Mouse (Mus musculus) hindbrain, embryonic 16.5 days (tissue): ENCODE measurements at regions not wholly inside any gene's neighbourhood (a gene's known extent, or its start where the extent isn't known, plus 50 kb on each side); places are given as distances from the start of the nearest gene placed in this dataset.

Source experiments
- ATAC-seq: fragments of 200-750 bp; cut with Nextera tagmentation; 2 replicates; pipeline ENCODE4 v1.8.0; 2017; ENCODE audit warnings: moderate TSS enrichment, moderate library complexity
- H3K27ac ChIP-seq: fragments of 300-500 bp; sonication (generic); 2 replicates; pipeline ENCODE4 v1.5.1; 2014; ENCODE audit warnings: low read depth, mild to moderate bottlenecking, control low read depth, low read length, moderate library complexity
- H3K27me3 ChIP-seq: fragments of 300-500 bp; sonication (generic); replicated peaks from 2 replicates; pipeline ENCODE4 v1.6.1; 2014; ENCODE audit warnings: low read length; ENCODE audit not compliant: control insufficient read depth, insufficient read depth
- H3K36me3 ChIP-seq: fragments of 300-500 bp; sonication (generic); 2 replicates; pipeline ENCODE4 v1.6.1; 2014; ENCODE audit warnings: mild to moderate bottlenecking, low read length, moderate library complexity, mixed read lengths; ENCODE audit not compliant: control insufficient read depth, insufficient read depth
- H3K4me1 ChIP-seq: fragments of 300-500 bp; sonication (generic); 2 replicates; pipeline ENCODE4 v1.6.1; 2014; ENCODE audit warnings: low read depth, low read length; ENCODE audit not compliant: control insufficient read depth, insufficient read depth
- H3K4me2 ChIP-seq: fragments of 300-500 bp; sonication (generic); 2 replicates; pipeline ENCODE4 v1.6.1; 2014; ENCODE audit warnings: mild to moderate bottlenecking, low read length, control low read depth, moderate library complexity
- H3K4me3 ChIP-seq: fragments of 300-500 bp; sonication (generic); 2 replicates; pipeline ENCODE4 v1.5.1; 2014; ENCODE audit warnings: mild to moderate bottlenecking, low read length, control low read depth, moderate library complexity
- H3K9ac ChIP-seq: fragments of 300-500 bp; sonication (generic); 2 replicates; pipeline ENCODE4 v1.6.1; 2014; ENCODE audit warnings: low read depth, mild to moderate bottlenecking, control low read depth, low read length, moderate library complexity
- H3K9me3 ChIP-seq: fragments of 300-500 bp; sonication (generic); 2 replicates; pipeline ENCODE4 v1.6.1; 2014; ENCODE audit warnings: mild to moderate bottlenecking, low read length, moderate library complexity; ENCODE audit not compliant: control insufficient read depth
- WGBS: fragments of 180-500 bp; shearing (Covaris S2); extraction: QIAGEN DNeasy Blood & Tissue Kit; methylation state at CpG from one replicate; pipeline ENCODE4 v1.1.7; 2014; 5-methylcytosine and 5-hydroxymethylcytosine counted together

- H3K27ac ChIP-seq: no peak overlapping the region
- no peaks in the 10 kb centered on the region for H3K27me3 ChIP-seq
- H3K36me3 ChIP-seq: no peaks in the 10 kb centered on the region
- H3K9me3 ChIP-seq: no peaks in the 10 kb centered on the region
- no peak overlapping the region for H3K4me2 ChIP-seq
- H3K9ac ChIP-seq: no peak overlapping the region
- no peaks in the 10 kb centered on the region; the same call in 1 of the 2 replicates for H3K4me1 ChIP-seq
- ATAC-seq: peak; percentile 84; the same call in 1 of the 2 replicates
- no peak overlapping the region for H3K4me3 ChIP-seq
- WGBS: 57% methylated on average over 10 of the region's 10 CpGs
Observed at GRCm38 (mm10) chr1:81516575-81517210, 439.9 kb downstream of the Nyap2 start.

- Histone ChIP-seq H3K4me3 (no peak overlapping the region), H3K9me3 (no peaks in the 10 kb centered on the region), H3K27me3 (no peaks in the 10 kb centered on the region), H3K9ac (no peak overlapping the region), H3K27ac (no peak overlapping the region), H3K36me3 (no peaks in the 10 kb centered on the region), H3K4me1 (no peaks in the 10 kb centered on the region; the same call in 1 of the 2 replicates), H3K4me2 (no peak overlapping the region)
- ATAC-seq: peak; percentile 67; the same call in 1 of the 2 replicates
- 35% methylated on average over 9 of the region's 9 CpGs for WGBS
Observed at GRCm38 (mm10) chr1:81520420-81521273, 443.9 kb downstream of the Nyap2 start.

- no peak overlapping the region for H3K27ac ChIP-seq
- ATAC-seq: peak; percentile 79; the same call in 1 of the 2 replicates
- no peaks in the 10 kb centered on the region for H3K36me3 ChIP-seq
- H3K27me3 ChIP-seq: no peaks in the 10 kb centered on the region
- no peak overlapping the region for H3K9ac ChIP-seq
- no peaks in the 10 kb centered on the region; the same call in 1 of the 2 replicates for H3K4me1 ChIP-seq
- no peak overlapping the region for H3K4me3 ChIP-seq
- no peaks in the 10 kb centered on the region for H3K9me3 ChIP-seq
- H3K4me2 ChIP-seq: no peak overlapping the region
- 45% methylated on average over 3 of the region's 3 CpGs for WGBS
Observed at GRCm38 (mm10) chr1:81522929-81523328, 446.2 kb downstream of the Nyap2 start.

GRCm38 (mm10) chr1:81525821-81526220 is 449.1 kb downstream of the Nyap2 start:
- no peaks in the 10 kb centered on the region for H3K4me1 ChIP-seq
- H3K9me3 ChIP-seq: no peaks in the 10 kb centered on the region
- H3K4me3 ChIP-seq: no peak overlapping the region
- H3K36me3 ChIP-seq: no peaks in the 10 kb centered on the region
- H3K27ac ChIP-seq: no peak overlapping the region
- no peak overlapping the region for H3K9ac ChIP-seq
- no peak for ATAC-seq
- no peaks in the 10 kb centered on the region for H3K27me3 ChIP-seq
- H3K4me2 ChIP-seq: no peak overlapping the region

GRCm38 (mm10) chr1:81537836-81538235 is 461.1 kb downstream of the Nyap2 start:
- 36% methylated on average over 5 of the region's 5 CpGs for WGBS
- Histone ChIP-seq H3K27me3 (no peaks in the 10 kb centered on the region), H3K4me2 (no peak overlapping the region), H3K27ac (no peak overlapping the region), H3K4me1 (no peaks in the 10 kb centered on the region), H3K9ac (no peak overlapping the region), H3K36me3 (no peaks in the 10 kb centered on the region), H3K9me3 (no peaks in the 10 kb centered on the region), H3K4me3 (no peak overlapping the region)
- ATAC-seq: no peak

- Histone ChIP-seq H3K27ac (no peak overlapping the region), H3K27me3 (no peaks in the 10 kb centered on the region), H3K4me1 (no peaks in the 10 kb centered on the region), H3K9me3 (no peaks in the 10 kb centered on the region), H3K4me3 (no peak overlapping the region), H3K36me3 (no peaks in the 10 kb centered on the region), H3K4me2 (no peak overlapping the region), H3K9ac (no peak overlapping the region)
- no peak for ATAC-seq
- WGBS: 88% methylated on average over 5 of the region's 5 CpGs
Observed at GRCm38 (mm10) chr1:81539591-81540311, 463.0 kb downstream of the Nyap2 start.

GRCm38 (mm10) chr1:81548906-81549305 is 472.2 kb downstream of the Nyap2 start:
- H3K4me3 ChIP-seq: no peak overlapping the region
- no peak overlapping the region for H3K27ac ChIP-seq
- H3K36me3 ChIP-seq: no peaks in the 10 kb centered on the region
- no peaks in the 10 kb centered on the region for H3K9me3 ChIP-seq
- no peak for ATAC-seq
- H3K9ac ChIP-seq: no peak overlapping the region
- no peaks in the 10 kb centered on the region for H3K27me3 ChIP-seq
- WGBS: 77% methylated on average over 2 of the region's 2 CpGs
- no peaks in the 10 kb centered on the region for H3K4me1 ChIP-seq
- H3K4me2 ChIP-seq: no peak overlapping the region

GRCm38 (mm10) chr1:81549706-81550105 is 473.0 kb downstream of the Nyap2 start:
- H3K27ac ChIP-seq: no peak overlapping the region
- no peak overlapping the region for H3K9ac ChIP-seq
- no peak overlapping the region for H3K4me2 ChIP-seq
- ATAC-seq: no peak
- no peaks in the 10 kb centered on the region for H3K4me1 ChIP-seq
- H3K27me3 ChIP-seq: no peaks in the 10 kb centered on the region
- no peaks in the 10 kb centered on the region for H3K36me3 ChIP-seq
- WGBS: 89% methylated on average over 5 of the region's 5 CpGs
- H3K9me3 ChIP-seq: no peaks in the 10 kb centered on the region
- H3K4me3 ChIP-seq: no peak overlapping the region

GRCm38 (mm10) chr1:81552731-81553130 is 476.0 kb downstream of the Nyap2 start:
- Histone ChIP-seq H3K4me3 (no peak overlapping the region), H3K9me3 (no peaks in the 10 kb centered on the region), H3K27me3 (no peaks in the 10 kb centered on the region), H3K4me2 (no peak overlapping the region), H3K27ac (no peak overlapping the region), H3K4me1 (no peaks in the 10 kb centered on the region), H3K9ac (no peak overlapping the region), H3K36me3 (no peaks in the 10 kb centered on the region)
- 81% methylated on average over 3 of the region's 3 CpGs for WGBS
- ATAC-seq: no peak
